Mouse (Mus musculus): ENCODE measurements around the gene Stk11ip. TPM values are rescaled to one million over a fixed set of nuclear protein-coding genes. Genes with fewer than 3 reads are reported as not detected.

Gene Stk11ip
- polyA plus RNA-seq, 1 experiment from 2014 or later, result 11.8 TPM

DNA sequence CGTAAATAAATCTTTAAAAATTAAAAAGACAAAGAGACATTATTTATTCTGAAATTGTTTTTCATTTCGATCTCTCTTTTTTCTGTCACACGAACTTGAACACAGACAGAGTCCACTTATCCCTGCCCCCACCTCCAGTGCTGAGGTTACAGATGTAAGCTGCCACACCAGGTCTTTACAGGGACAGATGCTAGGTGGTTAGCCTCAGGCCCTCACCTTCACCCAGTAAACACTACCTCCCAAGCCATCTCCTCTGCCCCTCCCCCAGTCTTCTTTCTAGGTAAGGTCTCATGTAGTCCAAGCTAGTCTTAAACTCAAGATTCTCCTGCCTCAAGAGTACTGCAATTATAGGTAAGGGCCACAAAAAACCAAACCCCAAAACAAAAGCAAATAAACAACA lies 8.8 kb upstream of the Stk11ip start:
- no peak for ATAC-seq (ENCODE audit: insufficient number of reproducible peaks, insufficient read depth, low FRiP score, low read depth)
- Histone ChIP-seq H3K27ac (replicated peaks in 1 of 2; ENCODE audit: control insufficient read depth in 1 of 2, insufficient read depth in 1 of 2, low read depth in 2 of 2, low read length in 2 of 2) (peak overlapping the region; percentile 1 to 97; a peak in 3 of 4 replicates), H3K9ac (ENCODE audit: low read length) (no peak overlapping the region), H3K4me2 (ENCODE audit: low read length) (no peak overlapping the region), H3K4me3 (ENCODE audit: control insufficient read depth in 1 of 2, insufficient read depth in 1 of 2, low read depth in 1 of 2, low read length in 2 of 2) (no peak overlapping the region), H3K4me1 (ENCODE audit: control insufficient read depth in 2 of 2, insufficient read depth in 2 of 2, low read length in 2 of 2) (peaks cover 38 to 53% of the 10 kb centered on the region in 2 experiments), H3K27me3 (ENCODE audit: control insufficient read depth, insufficient read depth, low read length) (no peaks in the 10 kb centered on the region), H3K36me3 (ENCODE audit: control insufficient read depth, insufficient read depth, low read length) (no peaks in the 10 kb centered on the region), H3K9me3 (ENCODE audit: control insufficient read depth, low read length) (no peaks in the 10 kb centered on the region)
- WGBS, result 92% methylated on average over 3 of the region's 3 CpGs

DNA sequence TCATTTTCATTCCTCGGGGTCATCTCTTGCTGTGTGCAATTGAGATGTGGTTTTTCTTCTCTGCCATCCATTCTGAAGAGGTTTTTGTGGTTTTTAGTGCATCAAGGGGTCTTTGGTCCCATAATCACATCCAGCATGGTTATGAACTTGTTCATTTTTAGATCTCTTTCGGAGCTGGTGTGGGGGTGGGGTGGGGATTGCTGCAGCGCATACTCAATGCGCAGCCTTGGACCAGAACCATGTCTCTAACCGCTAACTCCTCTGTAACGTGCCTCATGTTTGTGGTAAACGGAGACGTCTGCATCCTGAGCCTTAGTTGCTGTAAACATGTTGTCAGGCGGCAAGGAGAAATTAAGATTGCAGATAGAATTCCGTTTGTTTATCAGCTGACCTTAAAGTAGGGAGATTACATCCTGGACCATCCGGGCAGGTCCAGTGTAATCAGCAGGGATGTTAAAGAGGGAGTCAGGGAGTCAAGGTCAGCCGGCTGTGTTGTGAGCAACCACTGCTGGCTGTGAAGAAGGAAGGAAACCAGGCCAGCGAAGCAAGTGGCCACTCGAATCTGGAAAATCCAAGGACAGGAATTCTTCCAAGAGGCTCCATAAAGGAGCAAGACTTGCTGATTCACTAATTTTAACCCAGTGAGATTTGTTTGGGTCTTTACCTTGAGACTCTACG lies 4.5 kb upstream of the Stk11ip start:
- no peaks in the 10 kb centered on the region for H3K27me3 ChIP-seq (ENCODE audit: control insufficient read depth, insufficient read depth, low read length)
- no peak overlapping the region for H3K4me2 ChIP-seq (ENCODE audit: low read length)
- no peaks in the 10 kb centered on the region for H3K9me3 ChIP-seq (ENCODE audit: control insufficient read depth, low read length)
- peaks cover 31 to 45% of the 10 kb centered on the region in 2 experiments for H3K4me1 ChIP-seq (ENCODE audit: control insufficient read depth in 2 of 2, insufficient read depth in 2 of 2, low read length in 2 of 2)
- 44% methylated on average over 15 of the region's 15 CpGs for WGBS
- H3K4me3 ChIP-seq (ENCODE audit: control insufficient read depth in 1 of 2, insufficient read depth in 1 of 2, low read depth in 1 of 2, low read length in 2 of 2), result no peak overlapping the region
- no peaks in the 10 kb centered on the region for H3K36me3 ChIP-seq (ENCODE audit: control insufficient read depth, insufficient read depth, low read length)
- H3K9ac ChIP-seq (ENCODE audit: low read length), result peak overlapping the region; percentile 38; the same call in 1 of the 2 replicates
- peak overlapping the region; percentile 23 to 68 for H3K27ac ChIP-seq (replicated peaks in 1 of 2; ENCODE audit: control insufficient read depth in 1 of 2, insufficient read depth in 1 of 2, low read depth in 2 of 2, low read length in 2 of 2)
- ATAC-seq (ENCODE audit: insufficient number of reproducible peaks, insufficient read depth, low FRiP score, low read depth), result no peak

DNA sequence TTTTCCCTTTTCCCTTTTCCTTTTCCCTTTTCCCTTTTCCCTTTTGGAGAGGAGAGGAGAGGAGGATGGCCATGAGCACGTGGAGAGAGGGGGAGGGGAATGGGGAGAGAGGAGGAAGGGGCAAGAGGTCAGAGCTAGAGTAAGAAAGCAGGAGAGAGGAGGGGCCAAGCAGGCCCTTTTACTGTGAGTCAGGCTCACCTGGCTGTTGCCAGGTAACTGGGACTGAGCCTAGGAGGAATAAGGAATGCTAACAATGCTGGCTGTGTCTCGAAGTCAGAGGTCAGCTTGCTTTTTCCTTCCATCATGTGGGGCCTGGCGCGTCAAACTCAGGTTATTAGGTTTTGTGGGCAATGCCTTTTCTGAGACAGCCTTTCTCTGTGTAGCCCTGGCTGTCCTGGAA lies 3.3 kb upstream of the Stk11ip start:
- Histone ChIP-seq H3K27me3 (ENCODE audit: control insufficient read depth, insufficient read depth, low read length) (no peaks in the 10 kb centered on the region), H3K4me1 (ENCODE audit: control insufficient read depth in 2 of 2, insufficient read depth in 2 of 2, low read length in 2 of 2) (peaks cover 27 to 43% of the 10 kb centered on the region in 2 experiments), H3K9me3 (ENCODE audit: control insufficient read depth, low read length) (no peaks in the 10 kb centered on the region), H3K9ac (ENCODE audit: low read length) (no peak overlapping the region), H3K4me2 (ENCODE audit: low read length) (no peak overlapping the region), H3K4me3 (ENCODE audit: control insufficient read depth in 1 of 2, insufficient read depth in 1 of 2, low read depth in 1 of 2, low read length in 2 of 2) (no peak overlapping the region), H3K36me3 (ENCODE audit: control insufficient read depth, insufficient read depth, low read length) (no peaks in the 10 kb centered on the region), H3K27ac (replicated peaks in 1 of 2; ENCODE audit: control insufficient read depth in 1 of 2, insufficient read depth in 1 of 2, low read depth in 2 of 2, low read length in 2 of 2) (0 out of 4 replicates have a peak overlapping the region, but pooled peaks of 1 of the 2 experiments have one; percentile 24)
- no peak for ATAC-seq (ENCODE audit: insufficient number of reproducible peaks, insufficient read depth, low FRiP score, low read depth)
- 71% methylated on average over 4 of the region's 4 CpGs for WGBS

DNA sequence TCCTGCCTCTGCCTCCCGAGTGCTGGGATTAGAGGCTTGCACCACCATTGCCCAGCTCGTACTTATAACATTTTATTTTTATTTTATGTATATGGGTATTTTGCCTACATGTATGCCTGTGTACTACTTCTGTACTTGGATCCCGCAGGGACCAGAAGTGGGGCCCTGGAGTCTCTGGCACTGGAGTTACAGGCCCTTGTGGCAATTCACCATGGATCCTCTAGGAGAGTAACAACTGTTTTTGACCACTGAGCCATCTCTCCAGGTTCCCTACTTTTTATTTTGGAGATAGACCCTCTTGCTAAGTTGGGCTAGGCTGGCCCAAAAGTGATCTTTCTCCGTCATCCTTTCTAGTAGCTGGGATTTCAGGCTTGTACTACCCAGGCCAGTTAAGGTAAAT lies 2.9 kb upstream of the Stk11ip start:
- Histone ChIP-seq H3K27ac (replicated peaks in 1 of 2; ENCODE audit: control insufficient read depth in 1 of 2, insufficient read depth in 1 of 2, low read depth in 2 of 2, low read length in 2 of 2) (0 out of 4 replicates have a peak overlapping the region, but pooled peaks of 1 of the 2 experiments have one; percentile 24), H3K36me3 (ENCODE audit: control insufficient read depth, insufficient read depth, low read length) (no peaks in the 10 kb centered on the region), H3K27me3 (ENCODE audit: control insufficient read depth, insufficient read depth, low read length) (no peaks in the 10 kb centered on the region), H3K9ac (ENCODE audit: low read length) (no peak overlapping the region), H3K4me3 (ENCODE audit: control insufficient read depth in 1 of 2, insufficient read depth in 1 of 2, low read depth in 1 of 2, low read length in 2 of 2) (no peak overlapping the region), H3K9me3 (ENCODE audit: control insufficient read depth, low read length) (no peaks in the 10 kb centered on the region), H3K4me2 (ENCODE audit: low read length) (no peak overlapping the region), H3K4me1 (ENCODE audit: control insufficient read depth in 2 of 2, insufficient read depth in 2 of 2, low read length in 2 of 2) (peaks cover 25 to 42% of the 10 kb centered on the region in 2 experiments)
- no peak for ATAC-seq (ENCODE audit: insufficient number of reproducible peaks, insufficient read depth, low FRiP score, low read depth)
- WGBS, result 90% methylated on average over 4 of the region's 4 CpGs

DNA sequence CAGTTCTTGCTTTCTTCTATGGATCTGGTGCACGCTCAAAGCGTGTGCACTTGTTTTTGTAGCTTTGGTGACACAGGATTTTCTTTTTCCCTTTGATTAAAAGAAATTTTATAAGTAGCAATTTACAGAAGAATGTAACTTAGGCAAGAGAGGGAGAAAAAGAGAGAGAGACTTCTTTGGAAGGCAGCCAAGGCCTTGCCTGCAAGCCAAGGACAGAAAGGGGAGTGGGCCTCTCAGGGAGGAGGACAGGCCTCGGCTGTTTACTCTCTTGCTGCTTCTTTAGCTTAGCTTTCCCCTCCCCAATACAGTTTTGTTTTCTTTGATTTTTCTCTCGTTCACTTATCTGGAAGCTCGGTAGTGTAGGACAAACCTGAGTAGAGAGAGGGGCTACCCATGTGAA lies 1.8 kb upstream of the Stk11ip start:
- no peak for ATAC-seq (ENCODE audit: insufficient number of reproducible peaks, insufficient read depth, low FRiP score, low read depth)
- no peaks in the 10 kb centered on the region for H3K9me3 ChIP-seq (ENCODE audit: control insufficient read depth, low read length)
- peaks cover 25 to 42% of the 10 kb centered on the region in 2 experiments for H3K4me1 ChIP-seq (ENCODE audit: control insufficient read depth in 2 of 2, insufficient read depth in 2 of 2, low read length in 2 of 2)
- no peaks in the 10 kb centered on the region for H3K36me3 ChIP-seq (ENCODE audit: control insufficient read depth, insufficient read depth, low read length)
- peak overlapping the region; percentile 72 to 99 for H3K27ac ChIP-seq (replicated peaks in 1 of 2; ENCODE audit: control insufficient read depth in 1 of 2, insufficient read depth in 1 of 2, low read depth in 2 of 2, low read length in 2 of 2)
- H3K9ac ChIP-seq (ENCODE audit: low read length), result peak overlapping the region; percentile 38; the same call in 1 of the 2 replicates
- 42% methylated on average over 5 of the region's 5 CpGs for WGBS
- no peaks in the 10 kb centered on the region for H3K27me3 ChIP-seq (ENCODE audit: control insufficient read depth, insufficient read depth, low read length)
- no peak overlapping the region for H3K4me3 ChIP-seq (ENCODE audit: control insufficient read depth in 1 of 2, insufficient read depth in 1 of 2, low read depth in 1 of 2, low read length in 2 of 2)
- H3K4me2 ChIP-seq (ENCODE audit: low read length), result no peak overlapping the region

DNA sequence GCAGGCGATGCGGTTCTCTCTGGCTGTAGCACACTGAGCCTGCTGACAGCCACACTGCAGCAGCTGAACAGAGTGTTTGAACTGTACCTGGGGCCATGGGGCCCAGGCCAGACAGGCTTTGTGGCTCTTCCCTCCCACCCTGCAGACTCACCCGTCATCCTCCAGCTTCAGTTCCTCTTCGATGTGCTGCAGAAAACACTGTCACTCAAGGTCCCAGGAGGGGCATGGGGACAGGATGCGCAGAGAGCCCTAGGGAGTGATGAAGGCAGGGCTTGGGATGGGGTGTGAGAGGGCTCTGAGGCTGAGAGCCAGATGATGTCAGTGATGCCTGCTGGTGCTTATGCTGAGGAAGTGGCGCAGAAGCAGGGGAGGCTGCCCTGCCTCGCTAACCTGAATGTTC lies 3.4 kb downstream of the Stk11ip start:
- Histone ChIP-seq H3K9me3 (ENCODE audit: control insufficient read depth, low read length) (no peaks in the 10 kb centered on the region), H3K4me3 (ENCODE audit: control insufficient read depth in 1 of 2, insufficient read depth in 1 of 2, low read depth in 1 of 2, low read length in 2 of 2) (no peak overlapping the region), H3K36me3 (ENCODE audit: control insufficient read depth, insufficient read depth, low read length) (peaks cover 47% of the 10 kb centered on the region), H3K4me1 (ENCODE audit: control insufficient read depth in 2 of 2, insufficient read depth in 2 of 2, low read length in 2 of 2) (peaks cover 10 to 17% of the 10 kb centered on the region in 2 experiments), H3K27ac (replicated peaks in 1 of 2; ENCODE audit: control insufficient read depth in 1 of 2, insufficient read depth in 1 of 2, low read depth in 2 of 2, low read length in 2 of 2) (no peak overlapping the region), H3K4me2 (ENCODE audit: low read length) (no peak overlapping the region), H3K9ac (ENCODE audit: low read length) (no peak overlapping the region), H3K27me3 (ENCODE audit: control insufficient read depth, insufficient read depth, low read length) (no peaks in the 10 kb centered on the region)
- 83% methylated on average over 7 of the region's 7 CpGs for WGBS
- no peak for ATAC-seq (ENCODE audit: insufficient number of reproducible peaks, insufficient read depth, low FRiP score, low read depth)

DNA sequence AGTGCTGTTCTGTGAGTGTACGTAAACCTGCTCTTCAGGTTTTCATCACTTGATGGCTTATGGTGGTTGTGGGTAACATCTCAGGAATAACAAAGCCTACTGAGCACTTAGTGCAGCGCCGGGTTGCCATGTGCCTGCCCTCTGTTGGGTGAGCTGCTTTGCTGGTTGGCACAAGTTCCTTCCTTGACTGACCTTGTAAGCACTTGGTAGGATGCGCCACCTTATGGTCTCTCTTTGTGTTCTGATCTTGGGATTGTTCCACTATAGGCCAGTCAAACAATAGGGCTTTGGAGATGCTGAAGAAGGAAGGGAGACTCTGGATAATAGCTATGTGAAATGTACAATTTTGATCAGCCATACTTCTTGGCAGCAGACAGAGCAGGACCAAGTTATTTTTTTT lies 9.2 kb downstream of the Stk11ip start:
- Histone ChIP-seq H3K9ac (ENCODE audit: low read length) (no peak overlapping the region), H3K27ac (replicated peaks in 1 of 2; ENCODE audit: control insufficient read depth in 1 of 2, insufficient read depth in 1 of 2, low read depth in 2 of 2, low read length in 2 of 2) (no peak overlapping the region), H3K9me3 (ENCODE audit: control insufficient read depth, low read length) (no peaks in the 10 kb centered on the region), H3K4me1 (ENCODE audit: control insufficient read depth in 2 of 2, insufficient read depth in 2 of 2, low read length in 2 of 2) (no peaks in the 10 kb centered on the region), H3K27me3 (ENCODE audit: control insufficient read depth, insufficient read depth, low read length) (no peaks in the 10 kb centered on the region), H3K36me3 (ENCODE audit: control insufficient read depth, insufficient read depth, low read length) (peaks cover 88% of the 10 kb centered on the region), H3K4me2 (ENCODE audit: low read length) (no peak overlapping the region), H3K4me3 (ENCODE audit: control insufficient read depth in 1 of 2, insufficient read depth in 1 of 2, low read depth in 1 of 2, low read length in 2 of 2) (no peak overlapping the region)
- ATAC-seq (ENCODE audit: insufficient number of reproducible peaks, insufficient read depth, low FRiP score, low read depth), result no peak
- WGBS, result 48% methylated on average over 4 of the region's 4 CpGs

Data from heart, embryonic 14.5 days (tissue).